Comparison of ENCODE assay signal across 9 mouse cellular contexts in genomic region chrX:102066134-102066533, GRCm38 (mm10). TPM values are rescaled to one million over a fixed set of nuclear protein-coding genes. Genes with fewer than 3 reads are reported as not detected.
A peak's percentile ranks its signal among the peaks of the same experiment; 100 is the strongest.
DNase-seq lines count a peak whose midpoint lies in the region; ATAC-seq and TF ChIP-seq lines count a peak whose summit lies in the region.
"Had no signal": no experiment of that assay in that cellular context is flagged by ENCODE, and none has a peak within 500 bp of the region (broad histone marks: within the 10 kb centered on the region; RNA-seq: fewer than 3 reads in every experiment).

No protein-coding gene starts in this region.

- 25% methylated on average over 9 of the region's 9 CpGs for WGBS in liver, postnatal 0 days (ENCODE audit: insufficient replicate concordance)
- WGBS in olfactory bulb, adult 2 months = 13% methylated on average over 9 of the region's 9 CpGs

- TF ChIP-seq CTCF in C2C12 (IDR thresholded peaks at IDR 0.05; ENCODE audit: control insufficient read depth, insufficient read depth, insufficient read length) = peak; percentile 68
- peak; percentile 84 for TF ChIP-seq CTCF in liver, postnatal 0 days (IDR thresholded peaks at IDR 0.05; ENCODE audit: low read depth)
- TF ChIP-seq CTCF in olfactory bulb, adult 2 months (IDR thresholded peaks at IDR 0.05; ENCODE audit: insufficient read depth, low read depth, low read length) = peak; percentile 7; the same call in 1 of the 2 replicates

- H3K27ac ChIP-seq in liver, postnatal 0 days (ENCODE audit: low read depth) = no peak overlapping the region
- H3K27ac ChIP-seq in olfactory bulb, adult 2 months (ENCODE audit: insufficient read depth, low read depth, low read length) = peak overlapping the region; percentile 52

- H3K9ac ChIP-seq in liver, postnatal 0 days (replicated peaks) = no peak overlapping the region

- no peak for TF ChIP-seq EP300 in liver, postnatal 0 days (IDR thresholded peaks at IDR 0.05; ENCODE audit: low read depth)

- no peak overlapping the region for H3K4me3 ChIP-seq in C2C12 (ENCODE audit: insufficient read depth, poor library complexity, severe bottlenecking)
- H3K4me3 ChIP-seq in liver, postnatal 0 days (ENCODE audit: low read depth, low read length) = no peak overlapping the region
- H3K4me3 ChIP-seq in olfactory bulb, adult 2 months (ENCODE audit: insufficient read depth, low read depth, low read length) = no peak overlapping the region
- H3K4me3 ChIP-seq: erythroblast, embryonic 14.5 days had no signal

- TF ChIP-seq POLR2A in olfactory bulb, adult 2 months (IDR thresholded peaks at IDR 0.05; ENCODE audit: insufficient read depth, low read depth, low read length) = no peak

- peak; percentile 88 for DNase-seq in embryo, embryonic 10 days (ENCODE audit: low spot score)
- peak; percentile 71 to 79 for DNase-seq in kidney, postnatal 25 days
- peak; percentile 60 for DNase-seq in liver, postnatal 0 days
- peak; percentile 38 to 46 for DNase-seq in thymus, postnatal 36 days

- peak; percentile 61 for ATAC-seq in activated CD4-positive, CD25-positive, alpha-beta regulatory T cell, adult 4 months
- peak; percentile 55 for ATAC-seq in granulocyte monocyte progenitor cell, adult 5-6 weeks (replicated peaks; ENCODE audit: poor library complexity, severe bottlenecking)
- no peak for ATAC-seq in liver, postnatal 0 days

- H3K79me3 ChIP-seq in C2C12 (ENCODE audit: low read depth) = no peaks in the 10 kb centered on the region

- no peaks in the 10 kb centered on the region for H3K79me2 ChIP-seq in C2C12 (ENCODE audit: control insufficient read depth, insufficient read depth)

- H3K9me3 ChIP-seq in liver, postnatal 0 days (ENCODE audit: low read length) = no peaks in the 10 kb centered on the region

- no peaks in the 10 kb centered on the region for H3K36me3 ChIP-seq in C2C12 (ENCODE audit: control insufficient read depth, insufficient read depth)
- H3K36me3 ChIP-seq in liver, postnatal 0 days (replicated peaks; ENCODE audit: insufficient read depth, low read length) = no peaks in the 10 kb centered on the region

- no peaks in the 10 kb centered on the region for H3K27me3 ChIP-seq in C2C12 (ENCODE audit: control insufficient read depth, insufficient read depth, insufficient read length)
- peaks cover 5% of the 10 kb centered on the region; the same call in 1 of the 2 replicates for H3K27me3 ChIP-seq in liver, postnatal 0 days (ENCODE audit: insufficient read depth, low read length)

- no peak overlapping the region for H3ac ChIP-seq in C2C12 (ENCODE audit: control insufficient read depth, insufficient read length, low read depth)

- no peaks in the 10 kb centered on the region for H3K4me1 ChIP-seq in liver, postnatal 0 days (ENCODE audit: insufficient read depth)
- peaks cover 45% of the 10 kb centered on the region for H3K4me1 ChIP-seq in olfactory bulb, adult 2 months (ENCODE audit: control insufficient read depth, insufficient read depth, low read length)

- no peak overlapping the region for H3K4me2 ChIP-seq in liver, postnatal 0 days (ENCODE audit: low read depth, low read length)

TF ChIP-seq in C2C12, 6 proteins besides CTCF, POLR2A, EP300 and RAD21:
- no peak for TF ChIP-seq MYOD1 (IDR thresholded peaks at IDR 0.05; ENCODE audit: control insufficient read depth, insufficient read length, low read depth)
- TF ChIP-seq USF1 (IDR thresholded peaks at IDR 0.05; ENCODE audit: low read depth) = no peak
- TF ChIP-seq FOSL1 (IDR thresholded peaks at IDR 0.05; ENCODE audit: insufficient read depth, low read length, poor library complexity, severe bottlenecking) = no peak
- TF ChIP-seq MAX (IDR thresholded peaks at IDR 0.05) = no peak
- no peak for TF ChIP-seq MYOG (IDR thresholded peaks at IDR 0.05; ENCODE audit: control insufficient read depth, extremely low read depth, insufficient read length)
- TF ChIP-seq CEBPB (IDR thresholded peaks at IDR 0.05; ENCODE audit: low read depth) = no peak

RNA-seq across cellular contexts. Expression of gene Rtl5, which starts 5.0 kb away (rescaled TPM):
- polyA plus RNA-seq in C2C12 (2012; fragmentation: generic; extraction: Trizol) = 0.15 TPM
- polyA plus RNA-seq in activated CD4-positive, CD25-positive, alpha-beta regulatory T cell, adult 4 months (2017; shearing (Covaris generic)) = 1 to 10 TPM in 1 of 2 experiments, under 1 TPM in 1; 0.48 to 1.0 TPM
- total RNA-seq in granulocyte monocyte progenitor cell, adult 5-6 weeks (2014; fragmentation: Nextera tagmentation) = 2.1 and 4.4 TPM in 2 replicates
- 0.52 and 1.6 TPM in 2 replicates for total RNA-seq in granulocyte monocyte progenitor cell, adult 5-6 weeks (2017)
- 0.22 and 0.32 TPM in 2 replicates for polyA plus RNA-seq in liver, postnatal 0 days (2015; fragmentation: Nextera tagmentation; extraction: Ambion mirVana)
- not detected in 2 replicates for polyA plus RNA-seq in olfactory bulb, adult 2 months (2012; ENCODE audit: insufficient read depth, insufficient read length, low replicate concordance, missing spikeins)

RNA-seq across cellular contexts. Expression of gene Pin4, which starts 53.1 kb away (rescaled TPM):
- polyA plus RNA-seq in C2C12 (2012; fragmentation: generic; extraction: Trizol) = 89.0 TPM
- polyA plus RNA-seq in activated CD4-positive, CD25-positive, alpha-beta regulatory T cell, adult 4 months (2017; shearing (Covaris generic)) = 10 to 100 TPM; 37.4 to 63.2 TPM
- 65.5 and 77.0 TPM in 2 replicates for total RNA-seq in granulocyte monocyte progenitor cell, adult 5-6 weeks (2014; fragmentation: Nextera tagmentation)
- total RNA-seq in granulocyte monocyte progenitor cell, adult 5-6 weeks (2017) = 83.2 and 99.1 TPM in 2 replicates
- polyA plus RNA-seq in liver, postnatal 0 days (2015; fragmentation: Nextera tagmentation; extraction: Ambion mirVana) = 37.4 and 40.5 TPM in 2 replicates
- not detected in 2 replicates for polyA plus RNA-seq in olfactory bulb, adult 2 months (2012; ENCODE audit: insufficient read depth, insufficient read length, low replicate concordance, missing spikeins)

Comparison
In these comparisons a context has a peak if more than half of its experiments do, and no peak if none do; other contexts are left out.
1. CTCF ChIP-seq: peak in every context shown above with its lines; median percentile 84 in liver, postnatal 0 days; 68 in C2C12; 7 in olfactory bulb, adult 2 months.
2. RNA of gene Pin4, which starts 53.1 kb away (polyA plus RNA-seq): 89.0 TPM in C2C12 (single experiment), 37.4 to 63.2 TPM in activated CD4-positive, CD25-positive, alpha-beta regulatory T cell, adult 4 months and 37.4 to 40.5 TPM in liver, postnatal 0 days; not detected in olfactory bulb, adult 2 months; every median in the first group is over 10 times any median in the second.
3. Peak in every context shown above with its lines, with median percentiles within 50 percentile points of each other: DNase-seq.